Mouse (Mus musculus) embryonic fibroblast, embryonic 13.5 days (primary cell): ENCODE results near the gene Pgls.

ENCODE experiments used
- CTCF ChIP-seq: IDR thresholded peaks from 2 replicates; pipeline ENCODE4 v1.5.1; 2011; ENCODE audit warnings: mild to moderate bottlenecking, control low read depth, low read length, moderate library complexity, borderline replicate concordance; ENCODE audit not compliant: insufficient read depth
- POLR2A ChIP-seq: IDR thresholded peaks from 2 replicates; pipeline ENCODE4 v1.6.1; 2011; ENCODE audit warnings: low read depth, mild to moderate bottlenecking, control low read depth, low read length, moderate library complexity

DNA sequence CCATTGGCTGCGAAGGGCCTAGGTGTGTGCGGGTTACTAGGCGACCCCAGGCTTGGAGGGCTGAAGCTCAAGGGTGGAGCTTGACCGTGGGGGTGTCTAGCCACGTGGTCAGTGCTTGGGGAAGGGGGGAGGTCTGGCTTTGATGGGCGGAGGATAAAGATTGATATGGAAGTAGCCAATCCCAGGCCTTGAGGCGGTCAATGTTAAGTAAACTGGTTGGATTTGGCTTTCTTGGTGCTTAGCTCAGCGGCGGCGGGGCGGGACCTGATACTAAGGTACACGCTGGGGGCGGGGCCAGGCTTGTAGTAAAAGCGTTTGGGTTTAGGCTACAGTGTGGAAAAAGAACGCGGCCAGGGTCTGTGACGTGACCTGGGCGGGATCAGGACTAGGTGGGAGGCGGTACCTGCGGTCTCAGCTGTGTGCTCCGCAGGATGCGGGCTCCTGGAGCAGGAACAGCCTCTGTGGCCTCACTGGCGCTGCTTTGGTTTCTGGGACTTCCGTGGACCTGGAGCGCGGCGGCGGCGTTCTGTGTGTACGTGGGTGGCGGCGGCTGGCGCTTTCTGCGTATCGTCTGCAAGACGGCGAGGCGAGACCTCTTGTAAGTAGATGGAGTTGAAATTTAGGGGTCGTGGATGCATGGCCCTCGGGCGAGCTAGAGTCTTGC lies 21.6 kb upstream of the Pgls start:
- TF ChIP-seq POLR2A (peak; percentile 68), CTCF (no peak)
